Mouse (Mus musculus) forebrain, embryonic 11.5 days (tissue): ENCODE data around the gene Plekhg4. TPM values are rescaled to one million over a fixed set of nuclear protein-coding genes. Genes with fewer than 3 reads are reported as not detected.

Experiments
- ATAC-seq: fragments of 200-750 bp; cut with Nextera tagmentation; replicated peaks from 2 replicates; pipeline ENCODE4 v1.8.0; 2017; ENCODE audit warnings: moderate TSS enrichment; ENCODE audit not compliant: low FRiP score
- DNase-seq: peaks from one replicate; pipeline ENCODE4 v3.0.0-alpha.2; 2017; ENCODE audit warnings: low spot score
- H3K27ac ChIP-seq: fragments of 300-500 bp; sonication (generic); 2 replicates; pipeline ENCODE4 v1.5.1; 2014; ENCODE audit warnings: low read depth, low read length
- H3K27me3 ChIP-seq: fragments of 300-500 bp; sonication (generic); 2 replicates; pipeline ENCODE4 v1.6.1; 2014; ENCODE audit warnings: mild to moderate bottlenecking, low read length, mixed read lengths; ENCODE audit not compliant: control insufficient read depth, insufficient read depth
- H3K36me3 ChIP-seq: fragments of 300-500 bp; sonication (generic); 2 replicates; pipeline ENCODE4 v1.6.1; 2014; ENCODE audit warnings: mild to moderate bottlenecking, low read length, moderate library complexity, mixed read lengths; ENCODE audit not compliant: control insufficient read depth, insufficient read depth
- H3K4me1 ChIP-seq: fragments of 300-500 bp; sonication (generic); replicated peaks from 2 replicates; pipeline ENCODE4 v1.6.1; 2014; ENCODE audit warnings: low read length, mixed read lengths; ENCODE audit not compliant: control insufficient read depth, insufficient read depth
- H3K4me2 ChIP-seq: fragments of 300-500 bp; sonication (generic); 2 replicates; pipeline ENCODE4 v1.6.1; 2014; ENCODE audit warnings: low read depth, mild to moderate bottlenecking, low read length, moderate library complexity, mixed read lengths; ENCODE audit not compliant: severe bottlenecking
- H3K4me3 ChIP-seq: fragments of 300-500 bp; sonication (generic); 2 replicates; pipeline ENCODE4 v1.5.1; 2014; ENCODE audit warnings: low read depth, low read length
- H3K9ac ChIP-seq: fragments of 300-500 bp; sonication (generic); 2 replicates; pipeline ENCODE4 v1.6.1; 2014; ENCODE audit warnings: low read length
- H3K9me3 ChIP-seq: fragments of 300-500 bp; sonication (generic); 2 replicates; pipeline ENCODE4 v1.6.1; 2016; ENCODE audit warnings: low read length, mixed read lengths; ENCODE audit not compliant: control insufficient read depth
- WGBS: fragments of 180-500 bp; shearing (Covaris S2); extraction: QIAGEN DNeasy Blood & Tissue Kit; methylation state at CpG from one replicate; pipeline ENCODE4 v1.1.7; 2014; 5-methylcytosine and 5-hydroxymethylcytosine counted together
- polyA plus RNA-seq: library from polyadenylated mRNA; unstranded; fragments of >200 nt; fragmentation: Nextera tagmentation; extraction: Ambion mirVana; gene quantifications from 2 replicates; pipeline ENCODE4 v1.2.1, GENCODE M21; 2014

Gene Plekhg4
- polyA plus RNA-seq, 1 experiment from 2014 or later = 1.3 TPM

GRCm38 (mm10) chr8:105378673-105379072, 5.6 kb downstream of the Plekhg4 start:
- H3K27me3 ChIP-seq = no peaks in the 10 kb centered on the region
- DNase-seq = no peak
- no peak overlapping the region for H3K4me2 ChIP-seq
- no peak for ATAC-seq
- H3K4me1 ChIP-seq = peaks cover 4% of the 10 kb centered on the region; the same call in 1 of the 2 replicates
- H3K9me3 ChIP-seq = no peaks in the 10 kb centered on the region
- WGBS = 81% methylated on average over 19 of the region's 19 CpGs
- H3K4me3 ChIP-seq = no peak overlapping the region
- H3K36me3 ChIP-seq = no peaks in the 10 kb centered on the region
- no peak overlapping the region for H3K9ac ChIP-seq
- H3K27ac ChIP-seq = no peak overlapping the region

GRCm38 (mm10) chr8:105380308-105380707, 7.2 kb downstream of the Plekhg4 start:
- Histone ChIP-seq H3K9ac (no peak overlapping the region), H3K27me3 (no peaks in the 10 kb centered on the region), H3K9me3 (no peaks in the 10 kb centered on the region), H3K4me2 (no peak overlapping the region), H3K36me3 (no peaks in the 10 kb centered on the region), H3K4me3 (no peak overlapping the region), H3K4me1 (no peaks in the 10 kb centered on the region), H3K27ac (no peak overlapping the region)
- WGBS = 85% methylated on average over 12 of the region's 12 CpGs
- DNase-seq = no peak
- ATAC-seq = no peak

- 93% methylated on average over 2 of the region's 2 CpGs for whole genome bisulfite sequencing
- no peaks in the 10 kb centered on the region for H3K9me3 ChIP-seq
- H3K36me3 ChIP-seq = no peaks in the 10 kb centered on the region
- ATAC-seq (no peak), DNase-seq (no peak)
- no peaks in the 10 kb centered on the region for H3K27me3 ChIP-seq
- H3K27ac ChIP-seq = no peak overlapping the region
- H3K9ac ChIP-seq = no peak overlapping the region
- H3K4me1 ChIP-seq = no peaks in the 10 kb centered on the region
- no peak overlapping the region for H3K4me3 ChIP-seq
- no peak overlapping the region for H3K4me2 ChIP-seq
These were observed 11.0 kb downstream of the Plekhg4 start for GRCm38 (mm10) chr8:105384070-105384469.

GRCm38 (mm10) chr8:105387151-105387550, 14.1 kb downstream of the Plekhg4 start:
- Histone ChIP-seq H3K9me3 (no peaks in the 10 kb centered on the region), H3K27me3 (no peaks in the 10 kb centered on the region), H3K9ac (no peak overlapping the region), H3K27ac (no peak overlapping the region), H3K36me3 (no peaks in the 10 kb centered on the region), H3K4me2 (no peak overlapping the region), H3K4me1 (no peaks in the 10 kb centered on the region), H3K4me3 (no peak overlapping the region)
- ATAC-seq (no peak), DNase-seq (no peak)
- WGBS = 65% methylated on average over 1 of the region's 1 CpGs

- H3K27me3 ChIP-seq = no peaks in the 10 kb centered on the region
- 90% methylated on average over 6 of the region's 6 CpGs for WGBS
- no peak for ATAC-seq
These were observed 16.0 kb downstream of the Plekhg4 start for GRCm38 (mm10) chr8:105389096-105389495.

GRCm38 (mm10) chr8:105393089-105393787, 20.2 kb downstream of the Plekhg4 start:
- whole genome bisulfite sequencing = 90% methylated on average over 12 of the region's 12 CpGs
- H3K4me1 ChIP-seq = no peaks in the 10 kb centered on the region
- ATAC-seq = no peak

More at GRCm38 (mm10) chr8:105389096-105389495, 16.0 kb downstream of the Plekhg4 start:
- Histone ChIP-seq H3K4me3 (no peak overlapping the region), H3K27ac (no peak overlapping the region), H3K9me3 (no peaks in the 10 kb centered on the region), H3K36me3 (no peaks in the 10 kb centered on the region), H3K4me2 (no peak overlapping the region), H3K9ac (no peak overlapping the region), H3K4me1 (no peaks in the 10 kb centered on the region)
- DNase-seq = no peak

GRCm38 (mm10) chr8:105393915-105394314, 20.8 kb downstream of the Plekhg4 start:
- Histone ChIP-seq H3K9me3 (no peaks in the 10 kb centered on the region), H3K4me1 (no peaks in the 10 kb centered on the region), H3K36me3 (no peaks in the 10 kb centered on the region), H3K4me2 (no peak overlapping the region), H3K9ac (no peak overlapping the region), H3K27ac (no peak overlapping the region), H3K4me3 (no peak overlapping the region), H3K27me3 (no peaks in the 10 kb centered on the region)
- ATAC-seq (no peak), DNase-seq (no peak)
- WGBS = 56% methylated on average over 7 of the region's 7 CpGs

More at GRCm38 (mm10) chr8:105393089-105393787, 20.2 kb downstream of the Plekhg4 start:
- H3K27me3 ChIP-seq = no peaks in the 10 kb centered on the region
- H3K36me3 ChIP-seq = no peaks in the 10 kb centered on the region
- no peaks in the 10 kb centered on the region for H3K9me3 ChIP-seq
- H3K4me2 ChIP-seq = no peak overlapping the region
- H3K27ac ChIP-seq = no peak overlapping the region
- H3K4me3 ChIP-seq = no peak overlapping the region
- no peak for DNase-seq
- H3K9ac ChIP-seq = no peak overlapping the region

GRCm38 (mm10) chr8:105397747-105398146, 24.7 kb downstream of the Plekhg4 start:
- Histone ChIP-seq H3K9ac (no peak overlapping the region), H3K36me3 (no peaks in the 10 kb centered on the region), H3K27me3 (no peaks in the 10 kb centered on the region), H3K4me3 (no peak overlapping the region), H3K9me3 (no peaks in the 10 kb centered on the region), H3K4me2 (no peak overlapping the region), H3K4me1 (no peaks in the 10 kb centered on the region), H3K27ac (no peak overlapping the region)
- no peak for ATAC-seq
- WGBS = 38% methylated on average over 3 of the region's 3 CpGs
- no peak for DNase-seq

GRCm38 (mm10) chr8:105400016-105400415, 26.9 kb downstream of the Plekhg4 start:
- H3K4me2 ChIP-seq = no peak overlapping the region
- 92% methylated on average over 5 of the region's 5 CpGs for WGBS
- DNase-seq (no peak), ATAC-seq (no peak)
- H3K27me3 ChIP-seq = no peaks in the 10 kb centered on the region
- no peaks in the 10 kb centered on the region for H3K9me3 ChIP-seq
- no peak overlapping the region for H3K27ac ChIP-seq
- H3K9ac ChIP-seq = no peak overlapping the region
- H3K4me1 ChIP-seq = no peaks in the 10 kb centered on the region
- no peak overlapping the region for H3K4me3 ChIP-seq
- H3K36me3 ChIP-seq = no peaks in the 10 kb centered on the region
